In genomic region chr5:120679676-120680555, GRCm38 (mm10) we compare ENCODE assay signal across 7 mouse cellular contexts. TPM values are rescaled to one million over a fixed set of nuclear protein-coding genes. Genes with fewer than 3 reads are reported as not detected.
DNase-seq lines count a peak whose midpoint lies in the region; ATAC-seq and TF ChIP-seq lines count a peak whose summit lies in the region.

No protein-coding gene starts in this region.

- 4% methylated on average over 24 of the region's 24 CpGs for WGBS in intestine, postnatal 0 days
- 1% methylated on average over 24 of the region's 24 CpGs for WGBS in midbrain, embryonic 10.5 days

- H3K27me3 ChIP-seq in intestine, postnatal 0 days (replicated peaks; ENCODE audit: control insufficient read depth, insufficient read depth, low read length): peaks cover 21% of the 10 kb centered on the region; the same call in 1 of the 2 replicates
- peaks cover 53% of the 10 kb centered on the region for H3K27me3 ChIP-seq in midbrain, embryonic 10.5 days (ENCODE audit: low read depth, poor library complexity, severe bottlenecking)

- intact Hi-C loops in left cerebral cortex, postnatal 25 days (cut with DNase I): loop anchor here (1.0 to 10.0 kb wide), 2 partner anchors 34 to 175 kb away; partner anchors contain the start of gene Plbd2

- peak overlapping the region; percentile 18 for H3K4me3 ChIP-seq in intestine, postnatal 0 days (ENCODE audit: low read depth, low read length)
- H3K4me3 ChIP-seq in midbrain, embryonic 10.5 days: peak overlapping the region; percentile 64

- no peak overlapping the region for H3K27ac ChIP-seq in intestine, postnatal 0 days (ENCODE audit: low read depth, low read length)
- H3K27ac ChIP-seq in midbrain, embryonic 10.5 days (replicated peaks): peak overlapping the region; percentile 91

- no peaks in the 10 kb centered on the region for H3K9me3 ChIP-seq in intestine, postnatal 0 days (ENCODE audit: control insufficient read depth)
- H3K9me3 ChIP-seq in midbrain, embryonic 10.5 days (replicated peaks): no peaks in the 10 kb centered on the region

- no peak overlapping the region for H3K9ac ChIP-seq in intestine, postnatal 0 days (ENCODE audit: low read depth, low read length)

- H3K4me1 ChIP-seq in intestine, postnatal 0 days (replicated peaks; ENCODE audit: control insufficient read depth, insufficient read depth, low read length): no peaks in the 10 kb centered on the region
- peaks cover 35% of the 10 kb centered on the region for H3K4me1 ChIP-seq in midbrain, embryonic 10.5 days

- peak; percentile 80 for TF ChIP-seq CTCF in intestine, postnatal 0 days (IDR thresholded peaks at IDR 0.05; ENCODE audit: low read depth)

- peak; percentile 85 for DNase-seq in adrenal gland, adult 2 months
- DNase-seq in embryo, embryonic 11.5 days (ENCODE audit: low read depth, low spot score): peak; percentile 86
- peak; percentile 93 to 98 for DNase-seq in left cerebral cortex, postnatal 25 days (ENCODE audit: low spot score in 2 of 2)
- peak; percentile 94 for DNase-seq in midbrain, embryonic 10.5 days (ENCODE audit: low spot score)
- peak; percentile 91 for DNase-seq in right cerebral cortex, postnatal 4 days

- H3K4me2 ChIP-seq in intestine, postnatal 0 days (replicated peaks; ENCODE audit: low read depth): peak overlapping the region; percentile 54

- H3K36me3 ChIP-seq in intestine, postnatal 0 days (ENCODE audit: control insufficient read depth, insufficient read depth): no peaks in the 10 kb centered on the region
- H3K36me3 ChIP-seq in midbrain, embryonic 10.5 days: no peaks in the 10 kb centered on the region

- 0 out of 2 replicates have a peak, but pooled peaks have one; percentile 25 for ATAC-seq in granulocyte monocyte progenitor cell, adult 5-6 weeks (replicated peaks; ENCODE audit: poor library complexity, severe bottlenecking)
- peak; percentile 46; the same call in 1 of the 2 replicates for ATAC-seq in intestine, postnatal 0 days

RNA-seq across cellular contexts. Expression of gene Rasal1, which starts 31.3 kb away (rescaled TPM):
- 10 to 100 TPM in 1 of 2 experiments, 1 to 10 TPM in 1; 4.6 to 16.1 TPM for total RNA-seq in adrenal gland, adult 2 months (2021)
- 19.0 and 19.2 TPM in 2 replicates for polyA plus RNA-seq in adrenal gland, adult 2 months (2012; rRNA removed)
- not detected in 2 replicates for total RNA-seq in granulocyte monocyte progenitor cell, adult 5-6 weeks (2014; fragmentation: Nextera tagmentation)
- total RNA-seq in granulocyte monocyte progenitor cell, adult 5-6 weeks (2017): not detected in 2 replicates
- 3.0 and 5.1 TPM in 2 replicates for polyA plus RNA-seq in intestine, postnatal 0 days (2015; fragmentation: Nextera tagmentation; extraction: Ambion mirVana)
- 10 to 100 TPM; 81.0 to 82.3 TPM for total RNA-seq in left cerebral cortex, postnatal 25 days (2021)
- polyA plus RNA-seq in midbrain, embryonic 10.5 days (2016; fragmentation: Nextera tagmentation; extraction: Ambion mirVana): 0.10 and 0.21 TPM in 2 replicates

RNA-seq across cellular contexts. Expression of gene Dtx1, which starts 31.8 kb away (rescaled TPM):
- total RNA-seq in adrenal gland, adult 2 months (2021): 10 to 100 TPM; 12.8 to 13.4 TPM
- polyA plus RNA-seq in adrenal gland, adult 2 months (2012; rRNA removed): 28.5 and 28.6 TPM in 2 replicates
- total RNA-seq in granulocyte monocyte progenitor cell, adult 5-6 weeks (2014; fragmentation: Nextera tagmentation): not detected in 2 replicates
- not detected in 2 replicates for total RNA-seq in granulocyte monocyte progenitor cell, adult 5-6 weeks (2017)
- 2.3 and 2.5 TPM in 2 replicates for polyA plus RNA-seq in intestine, postnatal 0 days (2015; fragmentation: Nextera tagmentation; extraction: Ambion mirVana)
- 10 to 100 TPM; 68.9 to 71.2 TPM for total RNA-seq in left cerebral cortex, postnatal 25 days (2021)
- polyA plus RNA-seq in midbrain, embryonic 10.5 days (2016; fragmentation: Nextera tagmentation; extraction: Ambion mirVana): 2.2 and 4.8 TPM in 2 replicates

RNA-seq across cellular contexts. Expression of gene Cfap73, which starts 45.9 kb away (rescaled TPM):
- 1 to 10 TPM in 1 of 2 experiments, not detected in 1; 1.6 TPM for total RNA-seq in adrenal gland, adult 2 months (2021)
- not detected in 2 replicates for polyA plus RNA-seq in adrenal gland, adult 2 months (2012; rRNA removed)
- not detected in 2 replicates for total RNA-seq in granulocyte monocyte progenitor cell, adult 5-6 weeks (2014; fragmentation: Nextera tagmentation)
- total RNA-seq in granulocyte monocyte progenitor cell, adult 5-6 weeks (2017): not detected in 2 replicates
- not detected in 2 replicates for polyA plus RNA-seq in intestine, postnatal 0 days (2015; fragmentation: Nextera tagmentation; extraction: Ambion mirVana)
- not detected for total RNA-seq in left cerebral cortex, postnatal 25 days (2021)
- not detected in 2 replicates for polyA plus RNA-seq in midbrain, embryonic 10.5 days (2016; fragmentation: Nextera tagmentation; extraction: Ambion mirVana)

Comparison
In these comparisons a context has a peak if more than half of its experiments do, and no peak if none do; other contexts are left out.
1. RNA of gene Rasal1, which starts 31.3 kb away (total RNA-seq): 81.0 to 82.3 TPM in left cerebral cortex, postnatal 25 days and 4.6 to 16.1 TPM in adrenal gland, adult 2 months; not detected in granulocyte monocyte progenitor cell, adult 5-6 weeks; every median in the first group is over 4 times any median in the second.
2. RNA of gene Dtx1, which starts 31.8 kb away (total RNA-seq): 68.9 to 71.2 TPM in left cerebral cortex, postnatal 25 days and 12.8 to 13.4 TPM in adrenal gland, adult 2 months; not detected in granulocyte monocyte progenitor cell, adult 5-6 weeks; every median in the first group is over 10 times any median in the second.
3. Peak in every context shown above with its lines, with median percentiles within 50 percentile points of each other: DNase-seq.